Mouse (Mus musculus) lung, postnatal 0 days (tissue): Measurements from ENCODE around the gene Gm8082. TPM values are rescaled to one million over a fixed set of nuclear protein-coding genes. Genes with fewer than 3 reads are reported as not detected.
"Not testable (repeated sequence)": the region's sequence is repeated elsewhere in the genome, so short reads cannot be mapped to it uniquely, and the experiment has no call there.

Experiments
- ATAC-seq: fragments of 200-750 bp; cut with Nextera tagmentation; 2 replicates; pipeline ENCODE4 v1.8.0; 2017; ENCODE audit warnings: moderate library complexity
- DNase-seq: peaks from one replicate; pipeline ENCODE4 v3.0.0-alpha.2; 2016; ENCODE audit warnings: low spot score
- H3K27ac ChIP-seq: fragments of 300-500 bp; sonication (generic); 2 replicates; pipeline ENCODE4 v1.5.1; 2014; ENCODE audit warnings: antibody characterized with exemption, mild to moderate bottlenecking, low read length, mixed read lengths
- H3K27me3 ChIP-seq: fragments of 300-500 bp; sonication (generic); replicated peaks from 2 replicates; pipeline ENCODE4 v1.6.1; 2014; ENCODE audit warnings: low read length, mixed read lengths; ENCODE audit not compliant: insufficient read depth
- H3K36me3 ChIP-seq: fragments of 300-500 bp; sonication (generic); 2 replicates; pipeline ENCODE4 v1.6.1; 2014; ENCODE audit warnings: low read length, mixed read lengths; ENCODE audit not compliant: insufficient read depth
- H3K4me1 ChIP-seq: fragments of 300-500 bp; sonication (generic); 2 replicates; pipeline ENCODE4 v1.6.1; 2014; ENCODE audit warnings: antibody characterized with exemption, low read depth, low read length, mixed read lengths; ENCODE audit not compliant: insufficient read depth
- H3K4me2 ChIP-seq: fragments of 300-500 bp; sonication (generic); replicated peaks from 2 replicates; pipeline ENCODE4 v1.6.1; 2014; ENCODE audit warnings: low read depth, mild to moderate bottlenecking, low read length, moderate library complexity, mixed read lengths
- H3K4me3 ChIP-seq: fragments of 300-500 bp; sonication (generic); 2 replicates; pipeline ENCODE4 v1.5.1; 2014; ENCODE audit warnings: low read depth, low read length
- H3K9ac ChIP-seq: fragments of 300-500 bp; sonication (generic); replicated peaks from 2 replicates; pipeline ENCODE4 v1.6.1; 2014; ENCODE audit warnings: low read depth, mild to moderate bottlenecking
- H3K9me3 ChIP-seq: fragments of 300-500 bp; sonication (generic); 2 replicates; pipeline ENCODE4 v1.6.1; 2016; ENCODE audit warnings: low read length, mixed read lengths
- WGBS: fragments of 180-500 bp; shearing (Covaris S2); extraction: QIAGEN DNeasy Blood & Tissue Kit; methylation state at CpG from one replicate; pipeline ENCODE4 v1.1.7; 2014; 5-methylcytosine and 5-hydroxymethylcytosine counted together
- polyA plus RNA-seq: library from polyadenylated mRNA; unstranded; fragments of >200 nt; fragmentation: Nextera tagmentation; extraction: Ambion mirVana; gene quantifications from 2 replicates; pipeline ENCODE4 v1.2.1, GENCODE M21; 2015

Gm8082 gene
- not detected in 2 replicates for polyA plus RNA-seq

DNA sequence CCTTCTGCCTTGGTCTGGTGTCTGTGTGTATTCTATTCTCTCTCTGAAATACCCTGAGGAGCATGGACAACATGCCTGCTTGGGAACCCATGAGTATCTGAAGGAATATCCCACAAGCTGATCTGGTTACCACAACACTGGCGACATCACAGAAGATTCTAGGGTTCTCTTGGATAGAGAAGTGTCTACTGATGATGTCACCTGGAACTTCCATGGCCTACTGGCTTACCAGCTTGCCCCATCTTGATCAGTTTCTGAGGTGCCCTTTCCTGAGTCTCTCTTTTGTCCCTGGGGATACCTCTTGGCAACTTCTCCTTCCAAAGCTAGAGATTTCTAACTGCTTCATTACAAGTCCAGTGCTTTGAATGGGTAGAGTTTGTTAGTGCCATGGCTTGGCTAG is at the start of gene Gm8082:
Gm8082 (minus strand) TSS at position 101 of the 400 bp plus-strand sequence.
- H3K4me3 ChIP-seq, H3K27ac ChIP-seq, ATAC-seq, H3K36me3 ChIP-seq, H3K4me1 ChIP-seq, DNase-seq, H3K4me2 ChIP-seq, H3K9me3 ChIP-seq, H3K9ac ChIP-seq, H3K27me3 ChIP-seq: not testable (repeated sequence)
- WGBS: no CpG with 5 or more reads among the region's 1 CpGs

DNA sequence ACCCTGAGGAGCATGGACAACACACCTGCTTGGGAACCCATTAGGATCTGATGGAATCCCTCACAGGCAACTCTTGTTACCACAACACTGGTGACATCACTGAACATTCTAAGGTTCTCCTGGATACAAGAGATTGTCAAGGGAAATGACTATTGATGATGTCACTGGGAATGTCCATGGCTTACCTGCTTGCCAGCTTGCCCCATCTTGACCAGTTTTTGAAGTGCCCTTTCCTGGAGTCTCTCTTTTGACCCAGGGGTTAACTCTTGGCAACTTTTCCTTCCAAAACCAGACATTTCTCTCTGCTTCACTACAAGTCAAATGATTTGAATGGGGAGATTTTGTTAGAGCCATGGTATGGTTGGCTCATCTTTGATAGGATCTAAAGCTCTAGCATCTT is 22.1 kb upstream of the Gm8082 start, which contains the start of gene Gm10376:
Gm10376 (minus strand) TSS at position 101 of the 400 bp plus-strand sequence.
- not testable (repeated sequence) for H3K36me3 ChIP-seq, H3K4me1 ChIP-seq, H3K27me3 ChIP-seq, H3K27ac ChIP-seq, DNase-seq, H3K4me3 ChIP-seq, H3K4me2 ChIP-seq, H3K9ac ChIP-seq, H3K9me3 ChIP-seq, ATAC-seq

Other genes with a start within 250 kb of the Gm8082 start
- gene Gm3015, start 224.8 kb downstream of the Gm8082 start, polyA plus RNA-seq: not detected in 2 replicates
- not detected in 2 replicates for gene Gm10377, start 195.6 kb downstream of the Gm8082 start, polyA plus RNA-seq
- gene Gm21977, start 140.1 kb downstream of the Gm8082 start, polyA plus RNA-seq: not detected in 2 replicates
- gene Gm10376, start 22.0 kb upstream of the Gm8082 start, polyA plus RNA-seq: not detected in 2 replicates
- not detected in 2 replicates for gene Gm8094, start 83.0 kb upstream of the Gm8082 start, polyA plus RNA-seq
- not detected in 2 replicates for gene Gm8104, start 107.0 kb upstream of the Gm8082 start, polyA plus RNA-seq
- not detected in 2 replicates for gene Gm7233, start 186.2 kb upstream of the Gm8082 start, polyA plus RNA-seq
- gene Gm8122, start 241.7 kb upstream of the Gm8082 start, polyA plus RNA-seq: not detected in 2 replicates